Mouse (Mus musculus): ENCODE data around the gene Rngtt. TPM values are rescaled to one million over a fixed set of nuclear protein-coding genes. Genes with fewer than 3 reads are reported as not detected.
A peak's percentile ranks its signal among the peaks of the same experiment; 100 is the strongest.
"Not testable (repeated sequence)": the region's sequence is repeated elsewhere in the genome, so short reads cannot be mapped to it uniquely, and the experiment has no call there.

The Rngtt gene
- total RNA-seq, 2 experiments from 2014 or later: 29.0 to 29.7 TPM

DNA sequence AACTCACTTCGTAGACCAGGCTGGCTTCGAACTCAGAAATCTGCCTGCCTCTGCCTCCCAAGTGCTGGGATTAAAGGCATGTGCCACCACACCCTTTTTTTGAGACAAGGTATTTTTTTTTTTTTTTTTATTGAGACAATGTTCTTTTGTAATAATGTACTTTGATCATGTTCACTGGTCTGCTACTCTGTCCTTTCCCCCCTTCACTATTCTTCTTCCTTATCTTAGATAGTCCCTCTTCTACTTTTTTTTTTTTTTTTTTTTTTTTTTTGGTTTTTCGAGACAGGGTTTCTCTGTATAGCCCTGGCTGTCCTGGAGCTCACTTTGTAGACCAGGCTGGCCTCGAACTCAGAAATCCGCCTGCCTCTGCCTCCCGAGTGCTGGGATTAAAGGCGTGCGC is 4.0 kb downstream of the Rngtt start:
- DNase-seq: not testable (repeated sequence)

DNA sequence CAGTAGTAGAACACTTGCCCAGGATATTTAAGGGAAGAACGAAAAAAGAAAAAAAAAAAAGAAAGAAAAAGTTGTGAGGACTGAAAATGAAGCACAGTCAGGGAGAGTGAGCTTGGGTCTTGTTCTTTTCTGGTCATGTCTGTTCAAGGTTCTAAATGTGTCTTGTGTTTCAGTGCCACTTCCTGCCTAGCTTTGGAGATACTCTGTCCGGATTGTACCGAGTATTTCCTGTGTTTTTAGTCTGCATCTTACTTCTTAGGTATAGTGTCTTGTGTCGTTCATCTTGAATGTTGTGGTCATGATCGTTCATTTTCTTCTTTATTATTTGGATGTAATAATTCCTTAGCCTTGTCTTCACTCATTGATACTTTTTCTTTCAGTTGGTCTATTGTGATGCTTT is 5.7 kb downstream of the Rngtt start:
- DNase-seq: no peak

DNA sequence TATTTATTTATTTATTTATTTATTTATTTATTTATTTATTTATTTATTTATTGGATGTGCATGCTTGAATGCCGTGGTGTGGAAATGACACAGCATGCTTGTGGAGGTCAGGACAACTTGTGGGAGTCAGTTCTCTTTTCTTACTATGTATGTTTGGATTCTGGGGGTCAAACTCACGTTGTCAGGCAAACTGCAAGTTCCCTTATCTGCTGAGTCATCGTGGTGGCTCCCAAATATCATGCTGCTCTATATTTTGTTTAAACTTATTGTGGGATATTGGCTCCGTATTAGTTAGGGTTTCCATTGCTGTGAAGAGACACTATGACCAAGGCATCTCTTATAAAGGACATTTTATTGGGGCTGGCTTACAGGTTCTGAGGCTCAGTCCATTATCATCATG is 21.0 kb downstream of the Rngtt start:
- no peak for DNase-seq

DNA sequence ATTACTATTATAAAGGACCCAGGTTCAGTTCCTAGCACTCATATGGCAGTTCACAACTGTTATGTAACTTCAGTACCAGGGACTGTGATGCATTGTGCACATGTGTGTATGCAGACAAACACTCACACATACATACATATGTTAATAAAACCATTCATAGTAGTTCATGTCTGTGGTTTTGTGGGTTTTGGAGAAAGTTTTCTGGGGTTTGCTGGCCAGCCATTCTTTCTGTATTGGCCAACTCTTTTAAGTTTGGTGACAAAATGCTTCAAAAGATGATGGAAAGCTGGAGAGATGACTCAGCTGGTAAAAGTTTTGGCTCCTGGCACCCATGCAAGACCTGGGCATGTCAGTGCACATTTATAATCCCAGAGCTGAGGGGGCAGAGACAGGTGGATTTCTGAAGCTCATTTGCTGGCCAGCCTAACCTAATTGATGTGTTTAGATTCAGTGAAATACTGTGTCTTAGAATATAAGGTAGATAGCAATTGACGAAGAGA is 22.9 kb downstream of the Rngtt start:
- DNase-seq: no peak

DNA sequence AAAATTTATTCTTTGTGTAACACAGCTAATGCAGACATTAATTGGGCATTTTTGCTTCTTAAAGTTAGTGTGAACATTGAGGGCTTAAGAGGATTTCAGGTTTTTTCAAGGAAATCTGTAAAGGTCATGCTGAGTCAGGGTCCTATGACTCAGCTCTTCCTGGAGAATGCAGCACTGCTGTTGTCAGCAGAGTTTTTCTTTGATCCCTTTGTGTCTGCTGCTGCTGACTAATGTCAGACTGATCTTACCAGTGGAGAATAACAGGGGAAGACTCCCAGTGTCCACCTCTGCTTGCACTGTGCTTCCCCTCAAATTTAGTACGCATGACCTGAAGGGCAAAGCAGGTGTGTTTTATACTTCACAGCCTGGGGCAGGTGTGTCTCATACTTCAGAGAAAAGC is 27.9 kb downstream of the Rngtt start:
- DNase-seq: no peak

DNA sequence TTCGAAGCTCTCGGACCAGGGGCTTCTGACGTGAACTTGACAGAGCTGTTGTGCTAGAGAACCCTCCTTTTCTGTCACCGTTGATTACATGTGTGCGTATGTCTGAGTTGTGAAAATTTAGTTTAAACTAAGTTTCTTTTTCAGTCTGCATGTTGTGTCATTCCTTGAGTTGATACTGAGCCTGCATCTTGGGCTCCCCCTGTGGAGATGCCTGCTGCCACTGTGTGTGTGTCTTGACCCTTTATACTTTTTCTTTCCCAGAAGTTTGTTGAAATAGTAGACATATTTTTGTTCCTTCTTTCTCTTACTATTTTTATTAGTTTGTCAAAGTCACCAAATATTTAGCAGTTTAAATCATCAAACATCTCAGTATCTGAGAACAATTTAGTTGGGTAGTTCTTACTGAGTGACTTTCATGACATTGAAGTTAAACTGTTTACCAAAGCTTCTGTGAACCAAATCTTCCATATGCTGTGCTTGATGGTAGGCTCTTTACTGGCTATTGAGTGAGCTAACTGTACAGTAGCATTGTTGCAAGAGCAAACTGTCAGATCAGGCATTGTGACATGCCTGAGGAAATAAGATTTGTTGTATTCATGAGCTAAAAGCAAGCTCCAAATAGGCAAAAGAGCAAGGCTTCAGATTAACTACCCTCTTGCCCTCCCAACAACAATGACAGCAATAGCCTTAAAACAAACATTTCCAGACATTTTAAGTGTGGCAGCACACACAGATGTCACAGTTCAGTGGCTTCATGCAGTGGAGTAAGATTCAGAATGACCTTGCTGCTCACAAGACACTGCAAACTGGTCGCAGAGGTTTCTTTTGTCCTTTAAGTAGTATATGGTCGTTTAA is 33.0 kb downstream of the Rngtt start:
- DNase-seq: no peak

DNA sequence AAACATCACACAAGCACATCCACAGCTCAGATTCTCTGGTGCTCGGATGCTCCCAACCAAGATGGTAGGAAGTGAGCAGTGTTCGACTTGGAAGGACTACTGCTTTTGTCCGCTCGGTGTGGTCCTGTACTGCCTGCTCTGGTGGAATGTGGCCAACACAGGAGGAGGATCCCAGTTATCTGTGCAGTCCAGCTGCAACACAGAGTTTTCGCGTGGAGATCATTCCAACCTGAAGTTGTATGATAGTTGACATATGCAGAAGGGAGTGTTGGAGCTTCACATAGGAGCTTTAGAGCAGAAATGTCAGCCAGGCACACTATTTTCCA is 33.6 kb downstream of the Rngtt start:
- DNase-seq: no peak

DNA sequence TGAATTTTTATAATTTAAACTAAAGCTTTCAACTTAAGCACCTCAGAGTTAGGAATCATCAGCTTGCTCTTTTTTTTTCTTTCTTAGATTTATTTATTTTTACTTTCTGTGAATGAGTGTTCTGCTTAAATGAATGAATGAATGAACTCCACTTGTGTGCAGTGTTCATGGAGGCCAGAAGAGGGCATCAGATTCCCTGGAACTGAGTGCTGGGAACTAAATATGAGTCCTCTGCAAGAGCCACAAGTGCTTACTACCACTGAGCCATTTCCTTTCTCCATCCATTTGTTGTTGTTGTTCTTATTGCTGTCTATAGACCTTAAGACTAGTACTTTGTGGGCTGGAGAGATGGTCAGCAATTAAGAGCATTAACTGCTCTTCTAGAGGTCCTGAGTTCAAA is 53.3 kb downstream of the Rngtt start:
- no peak for DNase-seq

DNA sequence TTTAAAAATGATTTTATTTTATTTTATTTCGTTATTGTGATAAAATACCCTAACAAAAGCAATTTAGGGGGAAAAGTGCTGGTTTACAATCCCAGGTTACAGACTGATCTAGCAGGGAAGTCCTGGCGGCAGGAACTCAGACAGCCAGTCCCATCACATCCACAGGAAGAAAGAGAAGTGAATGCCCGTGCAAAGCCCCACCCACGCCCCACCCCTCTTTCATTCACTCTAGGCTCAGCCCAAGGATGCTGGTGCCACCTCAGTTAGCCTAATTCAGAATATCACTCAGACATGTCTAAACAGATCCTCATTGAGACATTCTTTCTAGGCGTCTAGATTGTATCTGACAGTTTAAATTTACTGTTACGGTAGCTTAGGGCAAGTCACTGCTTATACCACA is 64.8 kb downstream of the Rngtt start:
- DNase-seq: no peak

DNA sequence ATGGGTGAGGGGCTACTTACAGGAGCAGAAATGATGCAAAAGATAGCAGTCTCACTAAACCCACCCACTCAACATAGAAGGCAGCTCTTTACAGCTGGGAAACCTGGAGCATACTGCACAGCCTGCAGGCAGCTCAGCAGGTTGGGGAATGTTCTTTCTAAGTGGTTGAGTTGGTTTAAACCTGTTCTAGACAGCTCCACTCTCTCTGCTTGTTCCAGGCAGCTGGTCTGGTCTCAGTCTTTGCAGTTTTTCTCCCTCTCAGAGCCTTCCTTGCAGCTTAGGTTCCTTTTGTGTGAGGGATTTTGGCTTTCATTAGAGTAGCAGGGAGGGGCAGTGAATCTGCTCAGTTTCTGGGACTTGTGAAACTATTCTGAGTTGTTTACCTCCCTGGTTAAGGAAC is 67.5 kb downstream of the Rngtt start:
- DNase-seq: no peak

DNA sequence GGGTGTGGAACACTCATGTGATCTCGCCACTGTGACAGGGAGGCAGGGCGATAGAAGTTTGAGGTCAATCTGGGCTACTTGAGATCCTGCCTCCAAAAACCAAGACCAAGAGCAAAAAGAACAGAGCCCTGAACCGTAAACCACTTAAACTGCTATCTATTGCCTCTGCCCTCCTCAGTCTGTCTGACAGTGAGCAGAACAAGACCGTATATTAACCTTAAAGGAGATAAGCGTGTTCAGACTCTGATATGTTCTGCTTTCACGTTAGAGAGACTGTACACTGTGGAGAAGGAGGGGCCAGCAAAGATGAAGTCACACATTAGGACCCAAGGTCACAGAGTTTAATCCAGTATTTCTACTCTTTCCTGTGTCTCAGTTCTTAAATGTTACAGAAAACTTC is 68.8 kb downstream of the Rngtt start:
- DNase-seq: no peak

DNA sequence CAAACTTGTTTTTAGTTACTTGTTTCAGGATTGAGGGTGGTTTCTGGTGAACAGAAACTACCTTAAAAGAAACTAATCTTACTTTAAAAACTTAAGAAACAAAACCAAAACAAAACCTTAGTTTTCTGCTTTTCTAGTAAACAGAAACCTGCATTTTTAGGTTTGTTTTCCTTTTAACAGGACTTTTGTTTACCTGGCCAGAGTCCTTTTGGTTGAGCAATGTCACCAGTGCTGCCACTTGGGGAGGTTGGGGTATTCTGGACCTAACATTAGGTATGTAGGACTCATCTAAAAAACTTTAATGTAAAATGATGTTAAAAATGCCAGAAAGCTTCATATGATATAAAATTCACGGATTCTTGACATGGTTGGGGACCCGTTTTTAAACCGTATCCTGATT is 78.8 kb downstream of the Rngtt start:
- no peak for DNase-seq

DNA sequence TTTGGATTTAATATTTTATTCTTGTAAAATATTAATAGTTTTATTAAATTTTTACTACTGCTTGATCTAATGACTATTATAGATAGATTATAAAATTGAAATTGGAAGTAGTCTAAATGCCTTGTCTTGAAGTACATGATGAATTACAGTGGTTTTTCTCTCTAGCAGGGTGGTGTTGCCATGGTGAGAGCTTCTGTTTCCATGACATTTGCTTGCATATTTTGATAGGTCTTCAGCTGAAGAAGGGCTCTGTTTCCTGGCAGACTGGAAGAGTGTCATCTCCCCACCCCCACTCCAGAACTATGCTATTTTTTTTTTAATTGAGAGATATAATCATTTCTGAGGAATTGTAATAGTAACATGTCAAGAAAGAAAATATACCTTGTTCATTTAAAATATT is 80.5 kb downstream of the Rngtt start:
- peak; percentile 14 to 16 for DNase-seq

DNA sequence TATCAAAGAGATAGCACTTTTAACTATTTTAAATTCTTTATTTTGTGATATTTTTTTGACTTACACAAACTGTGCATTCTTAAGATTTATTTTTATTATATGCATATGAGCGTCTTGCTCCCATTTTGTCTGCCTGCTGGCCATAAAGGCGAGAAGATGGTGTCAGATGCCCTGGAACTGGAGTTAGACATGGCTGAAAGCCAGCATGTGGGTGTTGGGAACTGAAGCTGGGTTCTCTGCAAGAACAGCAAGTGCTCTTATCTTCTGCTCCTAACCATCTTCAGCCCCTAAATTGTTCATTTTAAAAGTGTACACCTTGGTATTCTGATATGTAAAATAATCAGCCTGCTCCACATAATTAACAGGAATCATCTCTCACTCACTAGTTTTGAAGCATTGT is 83.3 kb downstream of the Rngtt start:
- DNase-seq: peak in 1 of 2 experiments; percentile 15

DNA sequence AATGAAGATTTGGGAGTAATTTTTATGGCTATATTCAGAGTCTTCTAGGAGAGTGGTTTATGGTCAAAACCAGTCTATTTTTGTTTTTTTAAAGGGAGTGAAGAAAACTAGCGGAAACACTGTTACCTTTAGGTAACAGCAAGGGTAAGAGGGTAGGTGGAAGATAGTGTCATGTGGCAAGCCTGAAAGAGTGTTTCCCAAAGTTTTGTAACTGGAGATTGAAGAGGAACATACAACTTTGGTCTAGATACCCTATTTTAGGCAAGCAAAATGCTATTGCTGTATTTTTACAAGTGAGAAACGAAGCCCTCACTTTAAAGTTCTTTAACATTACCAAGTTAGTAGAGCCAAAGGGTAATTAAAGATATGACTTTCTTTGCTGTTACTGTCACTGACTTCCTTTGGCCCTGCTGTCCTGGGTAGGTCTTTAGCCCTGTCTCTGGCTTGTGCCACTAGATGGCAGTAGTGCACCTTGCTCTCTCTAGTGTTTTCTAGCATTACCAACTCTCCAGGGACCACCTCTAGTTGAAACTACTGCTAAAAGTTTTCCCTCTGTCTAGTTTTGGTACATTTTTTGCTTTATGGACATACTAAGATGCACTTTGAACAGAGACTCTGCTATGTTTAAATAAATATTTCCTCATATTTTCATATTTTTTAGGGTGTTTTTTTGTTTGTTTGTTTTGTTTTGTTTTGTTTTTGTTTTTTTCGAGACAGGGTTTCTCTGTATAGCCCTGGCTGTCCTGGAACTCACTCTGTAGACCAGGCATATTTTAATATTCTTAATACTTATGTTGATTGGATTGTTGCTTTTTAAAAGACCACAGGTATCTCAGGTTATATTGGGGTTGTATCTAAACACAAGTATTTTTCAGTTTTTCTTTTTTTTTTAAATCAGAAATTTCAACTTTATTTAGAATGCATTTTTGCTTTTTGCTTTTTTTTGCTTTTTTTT is 86.4 kb downstream of the Rngtt start:
- DNase-seq: peak; percentile 76 to 77

DNA sequence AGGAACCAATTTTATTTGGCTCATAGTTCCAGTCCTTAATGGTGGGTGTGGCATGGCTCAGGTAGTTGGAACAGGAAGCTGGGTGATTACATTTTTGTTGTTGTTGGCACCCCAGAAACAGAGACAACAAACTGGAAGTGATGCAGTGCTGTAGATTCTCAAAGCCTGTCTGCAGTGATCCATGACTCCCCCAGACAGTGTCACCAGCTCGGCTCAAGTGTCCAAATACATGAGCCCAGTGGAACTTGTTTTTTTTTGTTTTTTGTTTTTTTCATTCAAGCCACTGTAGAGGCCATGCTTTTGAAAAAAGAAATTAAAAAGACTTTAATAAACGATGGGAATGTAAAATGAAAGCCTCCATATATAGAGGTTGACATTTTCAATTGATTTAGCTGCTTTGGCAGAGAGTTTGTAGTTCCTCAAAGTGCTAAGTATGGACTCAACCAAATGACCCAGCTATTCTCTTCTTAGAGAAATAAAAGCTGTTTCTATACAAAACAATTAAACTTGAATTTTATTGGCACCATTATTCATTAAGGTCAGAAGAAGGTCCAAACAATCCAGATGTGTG is 95.7 kb downstream of the Rngtt start:
- DNase-seq: no peak

DNA sequence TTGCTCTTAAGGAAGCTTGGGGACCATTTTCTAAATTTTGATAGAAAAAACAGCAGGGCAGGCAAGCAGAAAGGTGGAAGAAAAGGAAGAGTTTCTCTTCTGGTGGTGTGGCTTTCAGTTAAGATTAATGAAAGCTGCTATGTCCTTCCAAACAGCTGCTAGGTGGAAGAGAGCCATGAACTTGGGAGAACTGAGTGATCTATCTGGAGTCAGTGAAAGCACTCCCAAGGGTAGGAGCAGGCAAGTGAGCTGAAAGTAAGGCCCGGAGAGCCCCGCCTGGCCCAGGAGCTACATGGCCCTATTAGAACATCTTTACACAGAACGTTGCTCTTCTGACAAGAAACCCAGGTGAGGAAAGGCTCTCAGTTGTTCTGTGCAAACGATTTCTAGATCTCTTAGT is 103.7 kb downstream of the Rngtt start:
- no peak for DNase-seq

DNA sequence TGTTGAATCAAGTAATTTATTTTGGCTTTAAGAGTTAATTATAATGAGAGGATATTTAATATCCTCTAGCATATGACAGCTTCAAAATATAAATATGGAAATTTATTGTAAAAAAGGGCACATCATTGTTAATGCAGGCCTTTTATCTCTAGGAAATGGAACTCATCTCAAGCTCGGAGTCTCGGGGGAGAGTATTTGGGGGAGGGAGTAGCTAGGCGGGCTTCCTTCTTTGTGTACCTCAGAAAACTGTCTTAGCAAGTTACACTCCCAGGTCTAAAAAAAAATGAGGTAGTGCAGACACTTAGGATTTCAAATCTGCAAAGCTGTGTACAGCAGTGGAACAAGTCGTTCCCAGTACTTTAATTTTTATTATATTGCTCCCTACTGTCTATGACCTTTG is 104.7 kb downstream of the Rngtt start:
- no peak for DNase-seq

DNA sequence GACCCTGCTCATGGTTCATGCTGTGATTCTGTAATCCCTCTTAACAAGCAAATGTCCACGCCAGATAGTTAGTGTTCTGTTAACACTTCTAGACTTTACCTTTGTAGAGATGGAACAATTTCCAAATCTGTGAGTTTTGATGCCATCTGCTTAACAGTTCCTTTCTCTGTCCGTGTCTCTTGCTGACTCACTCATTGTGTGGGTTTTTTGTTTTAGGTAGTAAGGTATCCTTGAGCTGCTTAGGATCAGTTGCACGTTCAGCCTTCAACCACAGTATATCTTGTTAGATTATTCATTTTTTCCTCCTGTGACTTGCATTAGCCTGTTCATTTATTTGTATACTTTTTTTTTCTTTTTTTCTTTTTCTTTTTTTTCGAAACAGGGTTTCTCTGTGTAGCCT is 107.3 kb downstream of the Rngtt start:
- no peak for DNase-seq

DNA sequence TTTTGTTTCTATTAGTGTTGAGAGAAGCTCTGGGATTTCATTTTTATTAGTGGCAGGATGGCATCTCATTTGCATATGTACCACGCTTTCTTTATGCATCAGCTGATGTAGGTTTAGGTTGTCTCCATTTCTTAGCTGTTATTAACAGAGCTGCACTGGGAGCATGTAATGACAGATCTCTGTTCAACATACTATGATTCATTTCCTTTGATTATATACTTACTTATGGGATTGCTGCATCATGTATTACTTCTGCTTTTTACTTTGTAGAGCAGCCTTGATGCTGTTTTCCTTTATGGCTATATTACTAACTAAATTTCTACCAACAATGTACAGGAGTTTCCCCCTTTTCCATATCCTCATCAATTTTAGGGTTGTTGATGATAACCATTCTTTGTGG is 109.5 kb downstream of the Rngtt start:
- DNase-seq: no peak

DNA sequence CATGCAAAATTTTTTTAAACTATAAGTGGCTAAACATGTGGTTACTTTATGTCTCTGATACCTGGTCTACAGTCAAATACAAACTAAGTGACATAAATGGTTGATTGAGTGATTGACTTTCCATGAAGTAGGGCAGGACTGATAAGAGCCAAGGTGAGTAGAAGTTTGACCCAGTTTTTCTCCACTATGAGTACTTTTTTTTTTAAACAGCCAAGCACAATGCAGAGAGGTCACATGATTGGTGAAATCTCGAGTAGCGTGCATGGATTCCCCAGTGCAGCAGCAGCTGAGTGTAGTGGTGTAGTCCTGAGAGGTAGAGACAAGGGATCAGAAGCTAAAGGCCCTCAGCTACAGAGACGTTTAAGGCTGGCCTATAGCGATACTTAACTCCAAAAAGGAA is 118.7 kb downstream of the Rngtt start:
- no peak for DNase-seq

DNA sequence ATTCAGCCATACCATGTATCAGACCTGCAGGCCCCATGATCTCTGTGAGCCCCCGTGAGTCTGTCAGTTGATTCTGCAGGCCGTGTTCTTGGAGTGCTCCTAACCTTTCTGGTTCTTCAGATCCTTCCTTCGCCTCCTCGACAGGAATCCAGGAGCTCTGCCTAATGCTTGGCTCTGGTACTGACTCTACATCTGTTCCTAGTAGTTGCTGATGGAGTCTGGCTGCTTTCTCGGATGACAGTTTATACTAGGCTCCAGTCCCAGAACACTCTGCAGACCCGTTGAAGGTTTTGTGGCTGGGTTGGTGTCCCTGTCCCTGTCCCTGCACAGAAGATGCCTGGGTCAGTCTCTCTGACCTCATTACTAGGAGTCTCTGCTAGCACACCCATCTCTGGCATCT is 131.8 kb downstream of the Rngtt start:
- DNase-seq: no peak

DNA sequence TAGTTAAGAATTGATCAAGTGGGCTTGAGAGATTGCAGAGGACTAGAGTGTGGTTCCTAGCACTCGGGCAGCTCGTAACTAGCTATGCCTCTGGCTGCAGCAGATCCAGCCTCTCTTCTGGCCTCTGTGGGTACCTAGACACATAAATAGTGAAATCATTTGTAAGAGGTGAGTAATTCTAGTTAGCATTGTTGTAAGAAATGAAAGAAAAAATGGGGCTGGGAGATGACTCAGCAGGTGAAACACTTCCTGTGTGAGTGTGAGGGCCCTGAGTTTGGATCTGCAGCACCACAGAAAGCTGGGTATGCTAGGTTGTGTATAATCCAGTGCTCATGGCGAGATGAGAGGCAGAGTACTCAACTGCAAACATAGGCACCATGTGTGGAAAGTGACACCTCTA is 136.2 kb downstream of the Rngtt start:
- no peak for DNase-seq

Measured in layer of hippocampus, postnatal 36 days (tissue).